17 mouse cellular contexts compared by ENCODE assay signal in genomic region chr5:66355147-66355546, GRCm38 (mm10).
"Had no signal": no experiment of that assay in that cellular context is flagged by ENCODE, and none has a peak within 500 bp of the region (broad histone marks: within the 10 kb centered on the region; RNA-seq: fewer than 3 reads in every experiment).

No protein-coding gene starts in this region.

- ATAC-seq: liver, embryonic 12.5 days; liver, postnatal 0 days; lung, postnatal 0 days; midbrain, embryonic 13.5 days; midbrain, embryonic 15.5 days; midbrain, embryonic 16.5 days had no signal

- DNase-seq: left cerebral cortex, postnatal 4 days; liver; liver, embryonic 13.5 days; liver, postnatal 0 days; lung, adult 18-20 months; lung, adult 2 months; lung, embryonic 14.5 days; lung, postnatal 10 days; lung, postnatal 14 days; lung, postnatal 36 days; lung, postnatal 4 days; midbrain, embryonic 14.5 days had no signal
